Mouse (Mus musculus) heart, postnatal 36 days (tissue): ENCODE data around the gene Bcl11a. TPM values are rescaled to one million over a fixed set of nuclear protein-coding genes. Genes with fewer than 3 reads are reported as not detected.
"Not testable (repeated sequence)": the region's sequence is repeated elsewhere in the genome, so short reads cannot be mapped to it uniquely, and the experiment has no call there.

ENCODE experiments used
- DNase-seq, 2 experiments: peaks; one replicate each; pipeline ENCODE4 v3.0.0; 2021 to 2022
- intact Hi-C: fragments of 180-260 bp; cut with DNase I; formaldehyde crosslinking; loops from one replicate; pipeline ENCODE4 v1.15.1; 2025
- total RNA-seq, 2 experiments: library from RNA; stranded (reverse); gene quantifications; 2 replicates each; pipeline ENCODE4 v1.2.3; 2021

The Bcl11a gene
- total RNA-seq, 2 experiments from 2014 or later = 4.5 to 5.0 TPM

DNA sequence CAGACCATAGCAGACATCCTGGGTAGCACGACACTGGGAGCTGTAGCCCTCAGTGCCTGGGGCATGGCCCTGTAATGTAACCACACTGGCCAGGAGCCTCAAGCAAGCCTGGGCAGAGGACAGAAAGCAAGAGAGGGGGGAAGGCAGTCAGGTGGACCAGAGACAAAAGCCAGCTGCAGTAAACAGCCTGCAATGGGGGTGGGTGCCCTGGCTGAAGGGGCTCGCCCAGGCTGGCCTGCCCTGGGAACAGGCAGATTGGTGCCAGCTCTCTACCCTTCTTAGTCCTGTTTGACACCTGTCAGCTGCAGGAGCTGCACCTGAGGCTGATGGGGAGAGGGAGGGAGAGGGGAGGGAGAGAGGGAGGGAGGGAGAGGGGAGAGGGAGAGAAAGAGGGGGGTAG, 50.1 kb downstream of the Bcl11a start:
- intact Hi-C loops = no loop called here
- no peak for DNase-seq

DNA sequence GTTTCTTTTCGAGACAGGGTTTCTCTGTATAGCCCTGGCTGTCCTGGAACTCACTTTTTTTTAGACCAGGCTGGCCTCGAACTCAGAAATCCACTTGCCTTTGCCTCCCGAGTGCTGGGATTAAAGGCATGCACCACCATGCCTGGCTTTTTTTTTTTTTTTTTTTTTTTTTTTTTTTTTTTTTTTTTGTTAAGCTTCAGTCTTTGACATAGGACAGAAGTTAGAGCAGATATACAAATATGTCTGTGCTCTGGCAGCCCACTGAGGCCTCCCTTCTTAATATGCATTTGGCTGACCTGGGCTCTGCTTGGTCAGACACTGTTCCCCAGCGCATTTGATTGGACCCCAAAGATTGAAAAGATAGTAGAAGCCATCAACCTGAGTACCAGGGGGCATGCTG, 51.0 kb downstream of the Bcl11a start:
- DNase-seq, intact Hi-C loops: not testable (repeated sequence)

DNA sequence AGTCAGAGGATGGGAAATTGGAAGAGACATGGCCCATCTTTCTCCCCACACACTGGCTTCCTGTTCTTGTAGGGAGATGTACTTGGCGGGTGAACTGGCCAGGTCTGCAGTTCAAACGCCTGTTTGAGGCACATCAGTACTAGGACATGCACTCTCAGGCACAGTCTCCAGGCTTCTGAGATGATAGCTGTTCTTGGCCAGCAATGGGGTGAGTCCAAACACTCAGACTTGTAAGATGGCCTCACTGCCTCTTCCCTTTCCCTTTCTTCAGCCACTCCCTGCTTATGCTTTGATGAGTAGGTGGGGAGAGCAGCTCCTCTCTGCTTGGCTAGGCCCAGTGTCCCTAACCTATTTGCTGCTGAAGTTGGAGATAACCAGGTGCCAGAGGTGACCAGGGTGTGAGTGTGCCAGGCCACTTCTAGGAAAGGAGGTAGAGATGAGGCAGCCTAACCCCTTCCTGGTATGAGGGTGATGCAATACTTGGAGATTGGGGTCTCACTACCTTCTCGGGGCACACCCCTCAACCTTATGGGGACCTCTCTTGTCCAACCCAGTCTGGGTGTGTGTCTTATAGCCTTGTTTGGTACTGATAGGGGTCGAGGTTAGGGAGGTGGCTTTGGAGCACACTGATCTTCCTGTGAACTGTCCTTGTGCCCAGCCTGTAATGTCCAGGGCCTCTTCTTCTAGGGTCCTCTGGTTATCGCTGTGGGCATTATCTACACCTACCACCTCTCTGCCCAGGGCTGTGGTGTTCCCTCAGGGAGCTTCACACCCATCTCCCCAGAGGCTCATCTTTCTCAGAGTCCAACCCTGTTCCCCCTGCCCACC, 51.7 kb downstream of the Bcl11a start:
- intact Hi-C loops = no loop called here
- DNase-seq = no peak

DNA sequence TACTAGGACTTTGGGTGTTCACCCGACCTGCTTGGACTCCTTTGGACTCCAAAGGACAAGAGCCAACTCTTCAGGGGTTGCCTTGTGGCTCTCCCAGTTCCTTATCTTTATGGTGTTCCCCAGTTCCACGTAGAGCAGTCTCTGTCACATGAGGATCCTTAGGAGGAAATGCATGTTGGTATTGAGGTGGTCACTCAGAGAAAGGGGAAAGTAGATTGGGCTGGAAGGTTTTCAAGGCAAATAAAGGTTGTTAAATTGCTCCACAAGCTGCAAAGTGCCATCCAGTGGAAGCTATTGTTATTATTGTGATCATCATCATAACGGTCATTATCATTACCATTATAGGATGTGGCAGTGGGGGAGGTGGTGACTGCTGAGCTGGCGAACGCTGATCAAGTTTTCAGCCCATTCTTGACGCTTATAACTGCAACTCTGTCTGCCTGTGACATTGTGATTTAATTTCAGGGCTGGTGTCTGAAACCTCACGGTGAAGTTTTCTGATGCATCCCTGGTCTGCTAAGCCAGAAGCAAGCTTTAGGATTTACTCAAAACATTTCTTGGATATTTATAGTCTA, 52.4 kb downstream of the Bcl11a start:
- DNase-seq = no peak
- intact Hi-C loops = no loop called here

DNA sequence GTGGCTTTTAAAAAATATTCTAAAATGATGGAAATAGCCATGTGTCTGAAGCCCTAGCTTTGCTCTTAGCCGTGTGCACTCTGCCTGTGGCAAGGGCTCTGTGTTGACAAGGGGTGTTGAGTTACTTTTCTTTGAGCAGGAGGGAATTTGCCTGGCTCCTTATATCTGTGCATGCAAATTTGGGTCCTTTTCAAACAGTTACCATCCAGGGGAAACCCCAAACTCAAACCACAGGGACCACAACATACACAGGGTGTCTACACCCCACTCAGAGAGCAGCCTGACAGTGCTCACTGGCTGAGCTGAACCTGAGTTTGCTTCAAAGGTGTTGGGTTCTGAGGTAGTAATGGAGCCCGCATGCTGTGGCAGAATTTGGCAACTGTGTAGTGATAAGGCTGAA, 54.0 kb downstream of the Bcl11a start:
- intact Hi-C loops = no loop called here
- no peak for DNase-seq

DNA sequence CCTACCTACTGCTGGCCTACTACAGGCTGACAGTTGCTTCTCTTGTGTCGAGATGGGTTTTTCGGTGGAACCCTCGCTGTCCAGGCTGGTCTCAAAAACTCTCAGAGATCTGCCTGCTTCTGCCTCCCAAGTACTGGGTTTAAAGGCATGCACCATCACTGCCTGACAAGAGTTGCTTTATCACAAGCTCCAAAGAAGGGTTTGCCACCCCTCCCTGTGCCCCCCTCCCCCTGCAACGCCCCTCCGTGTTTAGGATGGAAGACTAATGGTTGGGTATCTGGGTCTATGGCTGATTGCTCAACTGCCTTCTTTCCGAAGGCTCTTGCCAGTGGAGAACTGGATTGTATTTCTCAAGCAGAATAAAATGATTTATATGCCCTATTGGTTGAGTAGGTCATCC, 54.5 kb downstream of the Bcl11a start:
- intact Hi-C loops = no loop called here
- no peak for DNase-seq

DNA sequence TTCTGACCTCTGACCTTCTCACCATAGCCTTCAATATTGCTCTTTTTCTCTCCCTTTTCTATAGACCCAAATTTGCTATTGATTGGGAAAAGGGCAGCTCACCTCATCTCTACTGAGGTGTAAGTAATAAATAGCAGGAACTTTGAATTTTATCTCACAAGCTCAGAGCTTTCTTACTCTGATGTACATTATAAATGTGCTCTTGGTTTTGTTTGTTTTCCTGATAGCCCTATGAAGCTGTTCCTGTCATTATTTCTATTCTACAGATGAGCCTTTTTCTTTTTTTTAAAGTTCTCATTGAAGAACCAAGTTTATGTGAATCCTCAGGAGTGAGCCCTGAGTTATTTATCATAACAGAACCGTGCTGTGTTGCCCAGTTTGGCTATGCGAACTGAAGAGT, 55.0 kb downstream of the Bcl11a start:
- no peak for DNase-seq
- intact Hi-C loops = no loop called here

DNA sequence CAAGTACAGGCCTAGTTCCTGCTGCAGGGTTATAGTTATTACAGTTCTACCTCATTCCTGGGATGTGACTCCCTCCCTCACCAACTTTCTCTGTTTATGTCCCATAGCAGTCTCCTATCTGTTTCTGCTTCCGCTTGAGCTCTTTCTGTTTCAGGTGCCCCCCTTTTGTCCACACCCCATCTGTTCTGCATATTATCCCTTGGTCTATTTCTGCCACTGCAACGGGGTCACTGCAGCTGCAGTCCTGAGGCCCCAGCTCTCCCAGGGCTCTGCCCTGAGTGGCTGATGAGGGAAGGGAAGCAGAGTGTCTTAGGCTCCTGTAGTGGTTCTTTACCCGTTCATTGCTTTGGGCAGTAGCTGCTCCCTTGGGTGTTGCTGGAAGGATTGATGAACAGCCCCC, 55.6 kb downstream of the Bcl11a start:
- intact Hi-C loops = no loop called here
- DNase-seq = no peak

DNA sequence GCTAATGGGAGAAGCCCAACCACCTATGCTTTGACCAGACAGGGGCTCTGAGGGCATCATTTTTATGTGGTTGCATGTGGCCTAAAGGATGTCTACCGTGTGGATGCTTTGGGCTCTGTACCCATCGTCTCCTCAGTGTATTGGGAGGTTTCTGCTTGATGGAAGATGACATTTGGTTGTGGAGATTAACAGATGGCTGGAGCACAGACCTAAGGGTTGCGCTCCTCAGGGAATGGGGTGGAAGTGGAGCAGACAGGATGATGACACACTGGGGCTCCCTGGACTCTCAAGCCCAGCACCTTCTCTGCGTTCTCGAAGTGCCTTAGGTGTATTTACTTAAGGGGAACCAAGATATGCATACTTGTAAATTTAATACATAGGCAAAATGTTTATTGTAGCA, 56.1 kb downstream of the Bcl11a start:
- no peak for DNase-seq
- intact Hi-C loops = no loop called here

DNA sequence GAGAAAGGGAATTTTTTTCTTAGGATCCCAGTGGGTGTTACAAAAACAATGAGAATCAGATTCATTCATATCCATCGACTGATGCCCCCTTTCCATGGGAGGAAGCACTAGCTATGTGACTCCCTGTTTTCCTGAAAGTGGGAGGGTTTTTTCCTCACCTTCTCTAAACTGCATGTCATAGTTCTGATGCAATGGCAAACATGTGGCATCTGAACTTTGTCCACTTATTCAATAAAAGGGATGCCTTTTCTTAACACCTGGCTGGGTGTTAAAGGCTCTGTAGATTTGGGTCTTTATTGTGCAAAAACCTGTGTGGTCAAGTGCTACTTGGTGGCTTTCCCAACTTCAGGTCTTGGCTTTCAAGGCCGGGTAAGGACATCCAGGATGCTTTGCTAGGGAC, 57.4 kb downstream of the Bcl11a start:
- DNase-seq = no peak
- intact Hi-C loops = no loop called here

DNA sequence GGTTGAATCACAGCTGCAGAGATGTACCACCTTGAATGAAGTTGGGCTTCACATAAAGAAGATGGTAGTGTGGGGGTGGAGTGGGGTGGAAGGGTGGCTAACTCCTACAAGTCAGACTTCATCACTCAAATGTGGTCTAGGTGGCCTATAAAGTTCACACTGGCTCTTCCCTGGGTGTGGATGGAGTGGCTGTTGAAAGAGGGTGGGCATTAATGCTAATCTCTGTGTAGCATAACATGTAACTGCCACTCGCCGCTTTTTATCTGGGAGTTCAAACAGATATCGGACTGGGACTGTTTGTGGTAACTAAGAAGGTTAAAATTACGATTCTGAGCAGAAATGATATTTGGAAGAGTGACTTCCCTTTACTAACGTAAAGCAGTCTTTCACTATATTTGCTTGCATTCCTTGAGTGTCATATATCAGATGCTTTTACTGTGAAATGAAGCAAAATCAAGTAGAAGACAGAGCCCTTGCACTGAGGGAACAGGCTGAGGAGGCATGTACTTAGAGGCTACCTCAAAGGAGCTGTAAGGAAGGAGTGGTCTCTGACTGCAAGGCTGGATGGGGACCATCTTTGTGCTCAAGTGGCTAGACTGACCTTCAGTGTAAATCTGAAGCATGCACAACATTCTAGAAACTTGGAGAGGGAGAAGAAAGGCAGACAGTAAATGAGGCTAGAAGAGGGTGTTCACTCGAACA, 58.4 kb downstream of the Bcl11a start:
- intact Hi-C loops = no loop called here
- no peak for DNase-seq

DNA sequence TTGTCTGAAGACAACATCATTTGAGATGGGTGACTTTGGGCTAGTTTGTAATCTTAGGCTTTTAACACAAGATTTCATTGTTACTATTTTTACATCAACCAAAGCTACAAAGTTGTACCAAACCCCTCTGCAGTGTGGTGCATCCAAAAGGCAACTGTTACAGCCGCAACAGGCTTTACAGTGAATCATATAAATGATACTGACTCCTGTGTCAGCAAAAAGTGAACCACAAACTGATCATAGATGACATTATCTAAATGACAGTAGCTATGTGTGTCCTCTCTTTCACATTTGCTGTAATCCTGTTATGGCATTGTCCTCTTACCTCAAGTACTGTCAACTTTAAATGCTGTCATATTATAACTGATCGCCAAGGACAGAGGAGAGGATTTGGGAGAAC, 60.0 kb downstream of the Bcl11a start:
- DNase-seq = no peak
- intact Hi-C loops = no loop called here

DNA sequence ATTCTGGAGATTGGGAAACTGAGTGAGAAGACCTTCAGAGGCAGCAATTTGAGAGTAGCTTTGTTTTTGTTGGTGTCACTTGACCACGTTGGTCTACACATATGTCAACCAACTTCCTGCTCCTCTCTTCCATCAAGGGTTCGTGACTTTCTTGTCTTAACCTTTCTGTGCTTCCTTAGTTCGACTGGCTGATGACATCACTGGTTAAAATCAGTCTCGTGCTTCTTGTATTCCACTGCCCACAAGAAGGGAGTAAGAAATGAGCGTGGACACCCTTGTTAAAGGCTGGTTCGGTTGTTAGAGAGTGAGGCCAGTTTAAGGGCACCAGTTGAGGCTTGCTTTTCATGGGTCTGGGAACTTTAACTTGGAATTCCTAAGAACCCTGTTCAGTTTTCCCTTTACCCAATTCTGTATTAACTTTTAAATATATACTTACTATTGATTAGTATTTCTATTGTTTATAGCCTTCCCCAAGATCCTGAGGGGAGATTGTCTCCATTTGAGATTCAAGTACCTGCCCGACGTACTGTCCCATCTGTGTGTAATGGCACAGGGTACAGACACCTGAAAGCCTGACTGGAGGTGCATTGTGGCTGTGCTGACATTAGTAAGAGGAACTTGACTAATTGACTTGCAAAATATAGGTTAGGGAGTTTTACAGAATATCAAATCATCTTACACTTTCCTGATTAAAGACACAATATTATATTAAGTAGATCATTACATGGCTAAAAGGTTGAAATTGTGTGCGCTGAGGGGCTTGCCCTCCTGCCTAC, 60.9 kb downstream of the Bcl11a start:
- intact Hi-C loops = no loop called here

DNA sequence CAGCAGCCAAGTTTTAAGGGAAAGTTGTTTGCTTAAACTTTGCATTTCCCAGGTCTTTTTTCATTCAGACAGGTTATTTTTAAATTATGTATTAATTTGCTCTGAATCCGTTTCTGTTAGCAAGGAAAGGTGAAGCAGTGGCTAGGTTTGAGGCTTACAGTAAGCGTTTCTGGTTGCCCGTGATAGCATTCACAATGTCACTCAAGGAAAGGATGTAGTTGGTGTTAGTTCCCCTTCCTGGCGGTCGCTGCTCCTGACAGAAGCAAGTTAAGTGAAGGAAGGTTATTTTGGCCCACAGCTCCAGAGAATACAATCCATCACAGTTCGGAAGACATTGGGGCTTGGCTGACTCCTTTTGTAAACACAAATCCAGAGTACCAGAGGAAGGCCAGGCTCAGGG, 61.6 kb downstream of the Bcl11a start:
- no peak for DNase-seq
- intact Hi-C loops = no loop called here

More for the DNA sequence above, 60.9 kb downstream of the Bcl11a start:
- no peak for DNase-seq

DNA sequence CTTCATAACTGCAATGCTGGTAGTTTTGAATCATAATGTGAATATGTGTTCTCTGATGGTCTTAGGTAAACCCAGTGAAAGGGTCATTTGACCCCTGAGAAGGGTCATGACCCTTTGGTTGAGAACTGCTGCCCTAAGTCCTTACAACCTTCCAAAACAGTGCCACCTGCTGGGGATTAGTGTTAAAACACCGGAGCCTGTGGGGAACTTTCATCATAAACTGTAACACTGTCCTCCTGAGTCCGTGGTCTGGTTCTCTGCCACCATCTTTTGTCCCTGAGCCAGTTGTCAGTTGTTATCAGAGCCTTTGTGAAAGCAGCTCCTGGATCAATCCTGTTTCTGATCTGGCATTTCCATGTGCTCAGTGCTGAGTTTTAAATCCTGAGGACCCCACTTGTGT, 62.1 kb downstream of the Bcl11a start:
- no peak for DNase-seq
- intact Hi-C loops = no loop called here

DNA sequence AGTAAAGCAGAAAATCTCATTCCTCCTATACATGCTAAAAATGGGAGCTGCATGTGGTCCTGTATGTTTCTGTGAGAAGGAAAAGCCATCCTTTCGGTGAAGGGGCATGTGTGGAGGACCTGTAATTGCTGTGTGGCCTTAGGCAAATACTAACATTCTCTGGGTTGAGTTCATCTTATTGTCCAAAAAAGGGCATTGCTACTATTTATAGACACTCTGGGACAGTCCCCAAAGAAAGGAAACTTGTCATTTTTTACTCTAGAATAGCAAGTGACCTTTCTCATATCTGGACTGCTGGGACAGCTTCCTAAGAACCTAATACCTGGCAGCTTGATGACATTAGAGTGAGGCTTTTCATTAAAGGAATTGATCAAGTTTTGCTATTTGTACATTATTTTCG, 63.1 kb downstream of the Bcl11a start:
- intact Hi-C loops = no loop called here

DNA sequence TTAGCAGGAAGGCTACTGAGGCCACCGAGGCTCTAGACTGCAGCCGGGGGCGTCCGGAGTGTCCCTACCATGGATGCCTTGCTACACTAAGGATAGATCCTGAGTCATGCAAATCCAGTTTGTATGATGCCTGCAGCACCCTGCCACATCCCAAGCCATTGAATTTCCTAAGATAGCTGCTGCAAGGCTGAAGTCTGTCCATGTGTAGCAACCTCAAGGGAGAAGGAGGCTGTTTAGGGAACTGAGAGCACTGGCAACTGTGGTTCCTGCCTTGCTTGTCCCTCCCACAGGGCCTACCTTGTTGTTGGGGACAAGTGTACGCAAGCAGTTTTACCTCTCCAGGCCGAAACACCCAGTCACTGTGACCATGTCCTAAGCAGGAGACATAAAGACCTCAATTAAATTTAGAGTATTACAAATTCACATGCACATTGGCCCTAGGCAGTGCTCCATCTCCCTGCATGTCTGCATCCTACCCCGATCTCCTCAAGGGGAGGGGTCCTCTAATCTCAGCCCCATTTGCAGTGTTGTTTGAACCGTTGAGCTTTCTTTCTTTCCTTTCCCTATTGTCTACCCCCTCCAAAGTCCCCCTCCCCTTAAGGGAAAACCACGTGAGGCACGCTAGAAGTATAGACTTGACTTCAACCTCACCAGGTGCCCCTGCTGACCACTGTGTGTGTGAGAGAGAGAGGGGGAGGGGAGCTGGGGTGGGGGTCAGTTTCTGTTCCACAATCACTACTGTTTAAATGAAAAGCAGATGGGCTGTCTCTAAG, 63.8 kb downstream of the Bcl11a start:
- intact Hi-C loops = no loop called here
- no peak for DNase-seq

More for the DNA sequence above, 63.1 kb downstream of the Bcl11a start:
- DNase-seq = no peak

DNA sequence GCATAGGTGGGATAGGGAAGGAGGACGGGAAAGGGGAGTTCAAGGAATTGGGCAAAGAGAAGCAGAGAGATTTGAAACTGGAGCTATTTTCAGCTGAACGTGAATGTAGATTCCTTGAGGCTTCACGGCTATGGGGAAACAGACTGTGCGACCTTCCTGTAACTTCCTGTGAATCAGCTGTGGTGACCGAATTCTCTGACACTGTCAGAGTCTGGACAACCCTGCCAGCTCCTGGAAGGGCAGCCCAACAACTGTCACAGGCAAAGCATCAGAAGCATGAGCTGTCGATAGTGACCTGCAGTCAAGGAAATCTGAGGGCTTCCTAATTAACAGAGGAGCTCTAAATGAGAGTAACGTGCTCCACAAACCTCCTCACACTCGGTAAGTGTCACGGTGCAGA, 64.5 kb downstream of the Bcl11a start:
- no peak for DNase-seq
- intact Hi-C loops = no loop called here

DNA sequence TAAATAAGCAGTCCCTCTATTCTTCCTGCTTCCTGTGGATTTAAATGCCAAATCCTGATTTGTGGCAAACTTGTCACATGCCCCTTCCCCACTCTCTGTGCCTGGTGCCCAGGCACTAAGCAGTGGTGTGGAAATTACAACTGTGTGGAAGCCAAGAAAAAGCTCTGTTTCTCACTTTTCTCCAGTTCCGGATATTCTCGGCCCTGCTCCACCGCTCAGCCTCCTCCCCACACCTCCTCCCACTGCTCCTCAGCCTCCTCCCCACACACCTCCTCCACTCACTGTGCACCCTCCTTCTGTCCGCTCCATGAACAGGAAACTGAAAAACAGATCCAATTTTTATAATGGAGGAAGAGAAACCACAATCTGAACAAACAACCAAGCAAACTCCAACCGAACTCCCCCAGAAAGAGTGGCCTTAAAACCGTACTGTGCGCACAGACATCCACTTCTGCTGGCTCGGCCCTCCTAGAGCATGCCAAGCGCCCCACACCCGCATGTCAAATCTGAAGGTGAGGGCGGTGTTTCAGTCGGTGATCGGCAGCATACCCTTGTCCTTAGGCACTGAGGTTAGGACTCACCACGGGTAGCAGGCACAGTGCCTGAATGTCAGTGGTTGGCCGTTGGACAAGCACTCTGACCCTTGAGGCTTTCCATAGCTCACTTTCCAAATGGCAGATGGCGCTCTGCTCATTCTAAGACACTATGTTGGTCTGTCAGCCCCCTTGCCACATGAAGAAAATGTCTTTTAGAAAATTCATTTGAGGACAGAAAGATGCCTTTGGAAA, 66.5 kb downstream of the Bcl11a start:
- DNase-seq = no peak
- intact Hi-C loops = no loop called here

DNA sequence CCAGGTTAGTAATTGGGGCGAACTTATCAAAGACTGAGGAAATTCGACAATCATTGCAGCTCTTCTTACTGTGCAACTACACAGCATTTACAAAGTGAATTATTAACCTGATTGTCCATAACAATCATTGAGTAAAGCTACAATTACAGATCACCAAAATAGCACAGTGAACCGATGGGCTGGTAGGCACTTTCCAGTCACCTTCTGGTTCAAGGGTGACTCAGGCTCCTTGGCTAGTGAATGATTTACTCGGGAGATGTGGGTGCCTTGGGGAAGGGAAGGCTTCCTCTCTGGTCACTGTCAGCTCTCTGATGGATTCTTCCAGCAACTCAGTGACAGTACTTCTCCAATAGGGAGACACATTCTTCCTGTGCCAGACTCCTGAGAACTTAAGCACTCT, 68.2 kb downstream of the Bcl11a start:
- DNase-seq = no peak
- intact Hi-C loops = no loop called here
